Mouse (Mus musculus) lung, embryonic 15.5 days (tissue): ENCODE measurements around the gene Snrpc. TPM values are rescaled to one million over a fixed set of nuclear protein-coding genes. Genes with fewer than 3 reads are reported as not detected.

Experiments used
- ATAC-seq: fragments of 200-750 bp; cut with Nextera tagmentation; 2 replicates; pipeline ENCODE4 v1.8.0; 2017; ENCODE audit warnings: moderate number of reproducible peaks, borderline replicate concordance; ENCODE audit not compliant: low FRiP score, low TSS enrichment; ENCODE audit errors: extremely low read depth
- H3K27ac ChIP-seq: fragments of 300-500 bp; sonication (generic); 2 replicates; pipeline ENCODE4 v1.5.1; 2015; ENCODE audit warnings: moderate library complexity, mild to moderate bottlenecking, inconsistent platforms
- H3K27me3 ChIP-seq: fragments of 300-500 bp; sonication (generic); 2 replicates; pipeline ENCODE4 v1.6.1; 2015; ENCODE audit warnings: inconsistent platforms
- H3K36me3 ChIP-seq: fragments of 300-500 bp; sonication (generic); 2 replicates; pipeline ENCODE4 v1.6.1; 2015; ENCODE audit warnings: inconsistent platforms
- H3K4me1 ChIP-seq: fragments of 300-500 bp; sonication (generic); 2 replicates; pipeline ENCODE4 v1.6.1; 2015; ENCODE audit warnings: inconsistent platforms
- H3K4me2 ChIP-seq: fragments of 300-500 bp; sonication (generic); 2 replicates; pipeline ENCODE4 v1.6.1; 2015; ENCODE audit warnings: inconsistent platforms, mild to moderate bottlenecking, moderate library complexity
- H3K4me3 ChIP-seq: fragments of 300-500 bp; sonication (generic); 2 replicates; pipeline ENCODE4 v1.5.1; 2015; ENCODE audit warnings: mild to moderate bottlenecking, inconsistent platforms
- H3K9ac ChIP-seq: fragments of 300-500 bp; sonication (generic); 2 replicates; pipeline ENCODE4 v1.6.1; 2015; ENCODE audit warnings: inconsistent platforms
- H3K9me3 ChIP-seq: fragments of 300-500 bp; sonication (generic); 2 replicates; pipeline ENCODE4 v1.6.1; 2016; ENCODE audit warnings: inconsistent platforms
- WGBS: fragments of 180-500 bp; shearing (Covaris S2); methylation state at CpG from one replicate; pipeline ENCODE4 v1.1.7; 2015; 5-methylcytosine and 5-hydroxymethylcytosine counted together
- polyA plus RNA-seq: library from polyadenylated mRNA; unstranded; fragments of >200 nt; fragmentation: Nextera tagmentation; extraction: Ambion mirVana; gene quantifications from 2 replicates; pipeline ENCODE4 v1.2.1, GENCODE M21; 2015

The Snrpc gene
- polyA plus RNA-seq, 1 experiment from 2014 or later: 320 TPM

DNA sequence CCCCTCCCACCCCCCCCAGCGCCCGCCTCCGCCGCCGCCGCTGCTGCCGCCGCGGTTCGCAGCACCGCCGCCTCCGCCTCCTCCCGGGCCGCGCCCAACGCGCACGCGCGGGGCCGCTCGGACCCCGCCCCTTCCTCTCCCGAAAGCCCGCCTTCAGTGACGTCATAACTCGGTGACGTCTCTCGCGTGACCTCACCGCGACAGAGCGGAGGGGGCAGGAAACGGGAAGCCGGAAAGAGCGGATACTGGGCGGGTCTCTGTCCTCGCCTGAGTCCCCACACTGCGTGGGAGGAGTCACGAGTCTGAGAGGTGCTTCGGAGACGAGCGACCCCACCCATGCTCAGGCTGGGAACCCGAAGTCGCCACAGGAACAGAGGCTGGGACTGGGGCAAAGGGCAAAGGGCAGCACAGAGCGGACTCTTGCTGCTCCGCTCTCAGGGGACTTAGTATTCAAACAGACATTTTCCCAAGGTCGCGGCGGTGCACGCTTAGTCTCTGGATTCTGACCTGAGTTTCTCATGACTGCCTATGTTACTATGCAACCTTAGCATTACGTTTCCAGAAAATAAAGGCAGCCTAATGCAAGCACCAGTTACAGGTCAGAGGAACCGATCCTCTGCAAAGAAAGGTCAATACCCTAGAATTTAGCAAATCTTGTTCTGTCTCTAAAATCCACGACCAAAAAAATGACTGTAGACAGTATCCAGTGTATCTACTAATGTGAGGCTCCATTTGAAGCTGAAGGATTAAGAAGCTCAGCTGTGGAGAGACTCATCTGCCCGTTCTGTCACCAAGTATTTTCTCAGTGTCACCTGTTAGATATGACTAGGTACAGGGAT lies 17.2 kb upstream of the Snrpc start, which contains the start of gene D17Wsu92e:
D17Wsu92e (minus strand) TSS at position 81 of the 839 bp plus-strand sequence.
- H3K27me3 ChIP-seq: no peaks in the 10 kb centered on the region
- ATAC-seq: peak; percentile 97
- peak within 1 kb of the TSS; percentile 83 for H3K27ac ChIP-seq
- 1% methylated on average over 44 of the region's 56 CpGs for WGBS
- no peaks in the 10 kb centered on the region for H3K36me3 ChIP-seq
- peak within 1 kb of the TSS; percentile 80 for H3K4me2 ChIP-seq
- H3K4me1 ChIP-seq: peaks cover 28% of the 10 kb centered on the region
- H3K9ac ChIP-seq: peak within 1 kb of the TSS; percentile 81
- H3K9me3 ChIP-seq: no peaks in the 10 kb centered on the region
- H3K4me3 ChIP-seq: peak within 1 kb of the TSS; percentile 89

GRCm38 (mm10) chr17:27821407-27822338 lies 16.3 kb upstream of the Snrpc start:
- 52% methylated on average over 9 of the region's 9 CpGs for WGBS
- peak overlapping the region; percentile 69; the same call in 1 of the 2 replicates for H3K9ac ChIP-seq
- no peak for ATAC-seq

DNA sequence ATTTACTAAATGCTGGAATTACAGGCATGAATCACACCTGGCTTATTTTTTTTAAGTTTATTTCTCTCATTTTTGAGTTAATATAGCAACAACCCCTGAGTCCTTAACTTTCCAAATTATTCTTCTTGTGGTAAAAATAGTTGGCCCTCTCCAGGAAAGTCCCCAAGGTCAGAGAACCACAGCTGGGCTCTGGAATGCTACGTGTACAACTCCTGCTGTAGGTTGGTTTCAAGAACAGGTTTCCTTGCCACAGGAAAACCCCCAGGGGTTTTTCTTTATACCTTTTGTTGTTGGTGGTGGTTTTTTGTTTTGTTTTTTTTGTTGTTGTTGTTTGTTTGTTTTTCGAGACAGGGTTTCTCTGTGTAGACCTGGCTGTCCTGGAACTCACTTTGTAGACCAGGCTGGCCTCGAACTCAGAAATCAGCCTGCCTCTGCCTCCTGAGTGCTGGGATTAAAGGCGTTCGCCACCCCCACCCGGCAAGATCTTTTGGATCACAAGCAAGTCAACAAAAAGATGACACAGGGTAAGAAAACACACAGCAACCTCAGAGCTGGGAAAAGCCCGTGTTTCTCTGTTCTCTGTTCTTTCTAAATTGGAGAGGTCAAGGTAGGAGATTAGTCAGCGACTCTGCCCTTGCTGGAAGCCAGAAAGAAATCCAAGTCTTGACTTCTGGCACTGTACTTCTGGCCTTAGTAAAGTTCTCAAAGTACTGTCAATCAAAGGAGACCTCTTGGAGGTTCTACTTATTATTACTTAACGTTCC lies 14.6 kb upstream of the Snrpc start:
- ATAC-seq: no peak

More at GRCm38 (mm10) chr17:27821407-27822338, 16.3 kb upstream of the Snrpc start:
- Histone ChIP-seq H3K4me2 (peak overlapping the region; percentile 80), H3K4me3 (peak overlapping the region; percentile 89), H3K4me1 (peaks cover 37% of the 10 kb centered on the region), H3K27ac (peak overlapping the region; percentile 79), H3K36me3 (no peaks in the 10 kb centered on the region), H3K27me3 (no peaks in the 10 kb centered on the region), H3K9me3 (no peaks in the 10 kb centered on the region)

DNA sequence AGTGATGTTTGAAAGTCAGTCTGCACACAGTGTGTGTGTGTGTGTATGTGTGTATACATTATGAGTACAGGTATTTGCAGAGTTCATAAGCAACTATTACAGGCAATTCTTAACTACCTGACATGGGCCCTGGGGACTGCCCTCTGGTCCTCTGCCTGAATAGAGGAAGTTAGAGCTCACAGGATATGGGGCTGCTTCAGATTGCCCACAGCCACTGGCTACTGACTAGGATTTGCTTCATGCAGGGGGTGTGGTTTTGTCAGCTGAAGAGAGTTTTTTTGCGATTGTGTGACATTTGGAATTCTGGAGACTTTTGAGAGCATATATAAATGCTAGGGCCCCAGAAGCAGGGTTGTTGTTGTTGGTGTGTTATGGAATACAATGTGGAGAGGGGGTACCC lies 13.0 kb upstream of the Snrpc start:
- Histone ChIP-seq H3K36me3 (no peaks in the 10 kb centered on the region), H3K4me3 (no peak overlapping the region), H3K9me3 (no peaks in the 10 kb centered on the region), H3K4me1 (peaks cover 23% of the 10 kb centered on the region), H3K27me3 (0 out of 2 replicates have a peak, but pooled peaks cover 6% of the 10 kb centered on the region), H3K4me2 (no peak overlapping the region), H3K27ac (no peak overlapping the region), H3K9ac (no peak overlapping the region)
- no peak for ATAC-seq
- 54% methylated on average over 1 of the region's 1 CpGs for WGBS

More for the DNA sequence above, 14.6 kb upstream of the Snrpc start:
- WGBS: 69% methylated on average over 9 of the region's 9 CpGs
- H3K4me3 ChIP-seq: no peak overlapping the region
- H3K4me1 ChIP-seq: peaks cover 33% of the 10 kb centered on the region
- H3K9me3 ChIP-seq: no peaks in the 10 kb centered on the region
- H3K4me2 ChIP-seq: no peak overlapping the region
- H3K9ac ChIP-seq: no peak overlapping the region
- no peaks in the 10 kb centered on the region for H3K36me3 ChIP-seq
- no peak overlapping the region for H3K27ac ChIP-seq
- H3K27me3 ChIP-seq: no peaks in the 10 kb centered on the region

DNA sequence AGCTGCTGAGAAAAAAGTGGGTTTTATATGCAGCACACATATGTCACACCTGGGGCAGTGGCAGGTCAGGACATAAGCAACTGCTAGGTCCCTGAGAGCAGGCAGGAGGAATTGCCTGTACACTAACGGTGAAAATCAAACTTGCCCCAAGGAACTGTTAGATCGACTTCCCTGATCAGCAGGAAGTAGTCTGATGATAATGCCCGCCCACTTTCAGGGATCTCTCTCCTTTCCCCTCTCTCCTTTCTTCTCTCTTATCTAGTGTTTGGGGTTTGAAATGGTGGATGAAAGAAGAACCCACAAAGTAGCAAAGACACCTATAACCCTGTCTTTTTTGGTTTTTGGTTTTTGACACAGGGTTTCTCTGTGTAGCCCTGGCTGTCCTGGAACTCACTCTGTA lies 12.4 kb upstream of the Snrpc start:
- H3K4me1 ChIP-seq: peaks cover 23% of the 10 kb centered on the region
- H3K9me3 ChIP-seq: no peaks in the 10 kb centered on the region
- H3K36me3 ChIP-seq: no peaks in the 10 kb centered on the region
- ATAC-seq: no peak
- 0 out of 2 replicates have a peak overlapping the region, but pooled peaks have one; percentile 22 for H3K27ac ChIP-seq
- H3K4me3 ChIP-seq: peak overlapping the region; percentile 43
- H3K27me3 ChIP-seq: 0 out of 2 replicates have a peak, but pooled peaks cover 6% of the 10 kb centered on the region
- no peak overlapping the region for H3K9ac ChIP-seq
- WGBS: 19% methylated on average over 3 of the region's 3 CpGs
- peak overlapping the region; percentile 63 for H3K4me2 ChIP-seq

- Histone ChIP-seq H3K9ac (peak overlapping the region; percentile 42), H3K9me3 (no peaks in the 10 kb centered on the region), H3K4me1 (peaks cover 19% of the 10 kb centered on the region), H3K27me3 (0 out of 2 replicates have a peak, but pooled peaks cover 6% of the 10 kb centered on the region), H3K4me3 (peak overlapping the region; percentile 43), H3K27ac (peak overlapping the region; percentile 84), H3K36me3 (no peaks in the 10 kb centered on the region), H3K4me2 (peak overlapping the region; percentile 63)
- ATAC-seq: peak; percentile 79
- 2% methylated on average over 21 of the region's 22 CpGs for WGBS
Measured at GRCm38 (mm10) chr17:27825984-27826905, 11.7 kb upstream of the Snrpc start.

- WGBS: 2% methylated on average over 8 of the region's 9 CpGs
- ATAC-seq: peak; percentile 73; the same call in 1 of the 2 replicates
- Histone ChIP-seq H3K9ac (peak overlapping the region; percentile 42; the same call in 1 of the 2 replicates), H3K4me3 (peak overlapping the region; percentile 43), H3K4me2 (peak overlapping the region; percentile 63), H3K36me3 (no peaks in the 10 kb centered on the region), H3K27me3 (0 out of 2 replicates have a peak, but pooled peaks cover 6% of the 10 kb centered on the region), H3K27ac (peak overlapping the region; percentile 84), H3K9me3 (no peaks in the 10 kb centered on the region), H3K4me1 (peaks cover 15% of the 10 kb centered on the region; the same call in 1 of the 2 replicates)
Measured at GRCm38 (mm10) chr17:27826908-27827383, 11.0 kb upstream of the Snrpc start.

DNA sequence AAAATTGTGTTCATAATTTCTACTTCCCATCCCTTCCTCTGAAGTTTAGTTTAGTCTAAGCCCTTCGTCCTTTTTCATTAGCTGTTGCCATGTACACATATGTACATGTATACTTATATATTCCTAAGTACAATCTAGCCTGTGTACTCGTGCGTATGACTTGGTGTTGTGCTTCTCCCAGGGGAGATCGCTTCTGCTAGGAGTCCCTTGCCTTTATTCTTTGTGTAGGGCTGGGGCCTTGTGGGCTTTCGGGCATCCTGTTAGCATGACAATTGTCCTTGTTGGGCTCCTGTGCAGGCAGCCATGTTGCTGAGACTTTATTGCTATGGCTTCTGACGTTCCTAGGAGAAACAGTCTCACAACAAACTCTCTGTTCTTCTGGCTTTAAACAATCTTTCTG lies 10.4 kb upstream of the Snrpc start:
- Histone ChIP-seq H3K4me1 (peaks cover 15% of the 10 kb centered on the region; the same call in 1 of the 2 replicates), H3K9ac (no peak overlapping the region), H3K4me2 (peak overlapping the region; percentile 63; the same call in 1 of the 2 replicates), H3K27me3 (0 out of 2 replicates have a peak, but pooled peaks cover 6% of the 10 kb centered on the region), H3K36me3 (no peaks in the 10 kb centered on the region), H3K27ac (0 out of 2 replicates have a peak overlapping the region, but pooled peaks have one; percentile 50), H3K4me3 (no peak overlapping the region), H3K9me3 (no peaks in the 10 kb centered on the region)
- 43% methylated on average over 6 of the region's 6 CpGs for WGBS
- ATAC-seq: no peak

GRCm38 (mm10) chr17:27830411-27830810 lies 7.5 kb upstream of the Snrpc start:
- Histone ChIP-seq H3K4me2 (no peak overlapping the region), H3K9me3 (no peaks in the 10 kb centered on the region), H3K4me3 (no peak overlapping the region), H3K4me1 (peaks cover 14% of the 10 kb centered on the region; the same call in 1 of the 2 replicates), H3K36me3 (no peaks in the 10 kb centered on the region), H3K9ac (no peak overlapping the region), H3K27ac (no peak overlapping the region), H3K27me3 (0 out of 2 replicates have a peak, but pooled peaks cover 6% of the 10 kb centered on the region)
- WGBS: 50% methylated on average over 7 of the region's 7 CpGs
- no peak for ATAC-seq
